Mouse (Mus musculus): ENCODE data around the gene Fblim1. TPM values are rescaled to one million over a fixed set of nuclear protein-coding genes. Genes with fewer than 3 reads are reported as not detected.

Fblim1 gene
- polyA plus RNA-seq, 1 experiment from 2014 or later = 29.1 TPM

- Histone ChIP-seq H3K4me1 (ENCODE audit: control insufficient read depth, insufficient read depth, low read length) (no peaks in the 10 kb centered on the region), H3K9me3 (ENCODE audit: control insufficient read depth, low read length) (no peaks in the 10 kb centered on the region), H3K4me3 (ENCODE audit: low read depth, low read length) (no peak overlapping the region), H3K36me3 (ENCODE audit: control insufficient read depth, insufficient read depth, low read length) (peaks cover 10% of the 10 kb centered on the region; the same call in 1 of the 2 replicates), H3K27me3 (ENCODE audit: control insufficient read depth, insufficient read depth, low read length) (no peaks in the 10 kb centered on the region), H3K4me2 (ENCODE audit: low read depth, low read length) (no peak overlapping the region), H3K27ac (ENCODE audit: low read depth, low read length) (no peak overlapping the region), H3K9ac (replicated peaks; ENCODE audit: low read depth, low read length) (no peak overlapping the region)
- ATAC-seq (ENCODE audit: low read depth) = no peak
- 93% methylated on average over 5 of the region's 5 CpGs for WGBS
Observed at GRCm38 (mm10) chr4:141622580-141622979, 16.7 kb upstream of the Fblim1 start.

GRCm38 (mm10) chr4:141622091-141622490 lies 16.2 kb upstream of the Fblim1 start:
- Histone ChIP-seq H3K9me3 (ENCODE audit: control insufficient read depth, low read length) (no peaks in the 10 kb centered on the region), H3K4me3 (ENCODE audit: low read depth, low read length) (no peak overlapping the region), H3K4me2 (ENCODE audit: low read depth, low read length) (no peak overlapping the region), H3K27me3 (ENCODE audit: control insufficient read depth, insufficient read depth, low read length) (no peaks in the 10 kb centered on the region), H3K9ac (replicated peaks; ENCODE audit: low read depth, low read length) (no peak overlapping the region), H3K4me1 (ENCODE audit: control insufficient read depth, insufficient read depth, low read length) (no peaks in the 10 kb centered on the region), H3K36me3 (ENCODE audit: control insufficient read depth, insufficient read depth, low read length) (peaks cover 9% of the 10 kb centered on the region; the same call in 1 of the 2 replicates), H3K27ac (ENCODE audit: low read depth, low read length) (no peak overlapping the region)
- no peak for ATAC-seq (ENCODE audit: low read depth)
- whole genome bisulfite sequencing = 86% methylated on average over 8 of the region's 8 CpGs

- peaks cover 6% of the 10 kb centered on the region; the same call in 1 of the 2 replicates for H3K36me3 ChIP-seq (ENCODE audit: control insufficient read depth, insufficient read depth, low read length)
- H3K4me3 ChIP-seq (ENCODE audit: low read depth, low read length) = no peak overlapping the region
- 87% methylated on average over 8 of the region's 8 CpGs for WGBS
- no peak overlapping the region for H3K4me2 ChIP-seq (ENCODE audit: low read depth, low read length)
- H3K4me1 ChIP-seq (ENCODE audit: control insufficient read depth, insufficient read depth, low read length) = no peaks in the 10 kb centered on the region
- H3K9me3 ChIP-seq (ENCODE audit: control insufficient read depth, low read length) = no peaks in the 10 kb centered on the region
- no peak overlapping the region for H3K27ac ChIP-seq (ENCODE audit: low read depth, low read length)
- ATAC-seq (ENCODE audit: low read depth) = no peak
- H3K27me3 ChIP-seq (ENCODE audit: control insufficient read depth, insufficient read depth, low read length) = no peaks in the 10 kb centered on the region
- H3K9ac ChIP-seq (replicated peaks; ENCODE audit: low read depth, low read length) = no peak overlapping the region
Observed at GRCm38 (mm10) chr4:141621297-141621696, 15.4 kb upstream of the Fblim1 start.

GRCm38 (mm10) chr4:141619299-141619883 lies 13.5 kb upstream of the Fblim1 start:
- H3K9ac ChIP-seq (replicated peaks; ENCODE audit: low read depth, low read length) = no peak overlapping the region
- no peaks in the 10 kb centered on the region for H3K4me1 ChIP-seq (ENCODE audit: control insufficient read depth, insufficient read depth, low read length)
- no peak overlapping the region for H3K27ac ChIP-seq (ENCODE audit: low read depth, low read length)
- H3K9me3 ChIP-seq (ENCODE audit: control insufficient read depth, low read length) = no peaks in the 10 kb centered on the region
- H3K4me2 ChIP-seq (ENCODE audit: low read depth, low read length) = no peak overlapping the region
- H3K27me3 ChIP-seq (ENCODE audit: control insufficient read depth, insufficient read depth, low read length) = no peaks in the 10 kb centered on the region
- ATAC-seq (ENCODE audit: low read depth) = no peak
- 83% methylated on average over 9 of the region's 9 CpGs for WGBS
- H3K36me3 ChIP-seq (ENCODE audit: control insufficient read depth, insufficient read depth, low read length) = no peaks in the 10 kb centered on the region
- H3K4me3 ChIP-seq (ENCODE audit: low read depth, low read length) = no peak overlapping the region

GRCm38 (mm10) chr4:141618565-141619243 lies 12.8 kb upstream of the Fblim1 start, which contains the start of gene Tmem82:
TSS of gene Tmem82 (minus strand) at chr4:141618633.
- H3K4me1 ChIP-seq (ENCODE audit: control insufficient read depth, insufficient read depth, low read length) = no peaks in the 10 kb centered on the region
- ATAC-seq (ENCODE audit: low read depth) = no peak
- WGBS = 28% methylated on average over 19 of the region's 20 CpGs
- H3K9ac ChIP-seq (replicated peaks; ENCODE audit: low read depth, low read length) = no peak within 1 kb of the TSS
- H3K4me2 ChIP-seq (ENCODE audit: low read depth, low read length) = peak within 1 kb of the TSS; percentile 30
- H3K4me3 ChIP-seq (ENCODE audit: low read depth, low read length) = no peak within 1 kb of the TSS
- no peaks in the 10 kb centered on the region for H3K9me3 ChIP-seq (ENCODE audit: control insufficient read depth, low read length)
- no peaks in the 10 kb centered on the region for H3K36me3 ChIP-seq (ENCODE audit: control insufficient read depth, insufficient read depth, low read length)
- H3K27ac ChIP-seq (ENCODE audit: low read depth, low read length) = no peak within 1 kb of the TSS
- no peaks in the 10 kb centered on the region for H3K27me3 ChIP-seq (ENCODE audit: control insufficient read depth, insufficient read depth, low read length)

GRCm38 (mm10) chr4:141617863-141618564 lies 12.1 kb upstream of the Fblim1 start:
- Histone ChIP-seq H3K9me3 (ENCODE audit: control insufficient read depth, low read length) (no peaks in the 10 kb centered on the region), H3K27ac (ENCODE audit: low read depth, low read length) (no peak overlapping the region), H3K9ac (replicated peaks; ENCODE audit: low read depth, low read length) (no peak overlapping the region), H3K36me3 (ENCODE audit: control insufficient read depth, insufficient read depth, low read length) (no peaks in the 10 kb centered on the region), H3K4me1 (ENCODE audit: control insufficient read depth, insufficient read depth, low read length) (no peaks in the 10 kb centered on the region), H3K4me2 (ENCODE audit: low read depth, low read length) (peak overlapping the region; percentile 30), H3K27me3 (ENCODE audit: control insufficient read depth, insufficient read depth, low read length) (no peaks in the 10 kb centered on the region), H3K4me3 (ENCODE audit: low read depth, low read length) (no peak overlapping the region)
- ATAC-seq (ENCODE audit: low read depth) = no peak
- whole genome bisulfite sequencing = 12% methylated on average over 22 of the region's 22 CpGs

- Histone ChIP-seq H3K27me3 (ENCODE audit: control insufficient read depth, insufficient read depth, low read length) (no peaks in the 10 kb centered on the region), H3K36me3 (ENCODE audit: control insufficient read depth, insufficient read depth, low read length) (no peaks in the 10 kb centered on the region), H3K9me3 (ENCODE audit: control insufficient read depth, low read length) (no peaks in the 10 kb centered on the region), H3K4me2 (ENCODE audit: low read depth, low read length) (peak overlapping the region; percentile 30), H3K9ac (replicated peaks; ENCODE audit: low read depth, low read length) (no peak overlapping the region), H3K27ac (ENCODE audit: low read depth, low read length) (no peak overlapping the region), H3K4me3 (ENCODE audit: low read depth, low read length) (no peak overlapping the region), H3K4me1 (ENCODE audit: control insufficient read depth, insufficient read depth, low read length) (no peaks in the 10 kb centered on the region)
- WGBS = 6% methylated on average over 19 of the region's 20 CpGs
- ATAC-seq (ENCODE audit: low read depth) = no peak
Observed at GRCm38 (mm10) chr4:141617299-141617698, 11.4 kb upstream of the Fblim1 start.

- Histone ChIP-seq H3K4me2 (ENCODE audit: low read depth, low read length) (no peak overlapping the region), H3K9ac (replicated peaks; ENCODE audit: low read depth, low read length) (no peak overlapping the region), H3K27me3 (ENCODE audit: control insufficient read depth, insufficient read depth, low read length) (no peaks in the 10 kb centered on the region), H3K9me3 (ENCODE audit: control insufficient read depth, low read length) (no peaks in the 10 kb centered on the region), H3K27ac (ENCODE audit: low read depth, low read length) (no peak overlapping the region), H3K4me1 (ENCODE audit: control insufficient read depth, insufficient read depth, low read length) (no peaks in the 10 kb centered on the region), H3K4me3 (ENCODE audit: low read depth, low read length) (no peak overlapping the region), H3K36me3 (ENCODE audit: control insufficient read depth, insufficient read depth, low read length) (no peaks in the 10 kb centered on the region)
- ATAC-seq (ENCODE audit: low read depth) = no peak
- 83% methylated on average over 6 of the region's 6 CpGs for WGBS
Observed at GRCm38 (mm10) chr4:141616811-141617210, 10.9 kb upstream of the Fblim1 start.

GRCm38 (mm10) chr4:141614946-141615345 lies 9.1 kb upstream of the Fblim1 start:
- no peak overlapping the region for H3K27ac ChIP-seq (ENCODE audit: low read depth, low read length)
- no peaks in the 10 kb centered on the region for H3K4me1 ChIP-seq (ENCODE audit: control insufficient read depth, insufficient read depth, low read length)
- H3K4me3 ChIP-seq (ENCODE audit: low read depth, low read length) = no peak overlapping the region
- no peak overlapping the region for H3K9ac ChIP-seq (replicated peaks; ENCODE audit: low read depth, low read length)
- ATAC-seq (ENCODE audit: low read depth) = no peak
- no peak overlapping the region for H3K4me2 ChIP-seq (ENCODE audit: low read depth, low read length)
- WGBS = 82% methylated on average over 14 of the region's 14 CpGs
- H3K27me3 ChIP-seq (ENCODE audit: control insufficient read depth, insufficient read depth, low read length) = no peaks in the 10 kb centered on the region
- no peaks in the 10 kb centered on the region for H3K9me3 ChIP-seq (ENCODE audit: control insufficient read depth, low read length)
- no peaks in the 10 kb centered on the region for H3K36me3 ChIP-seq (ENCODE audit: control insufficient read depth, insufficient read depth, low read length)
